Mouse (Mus musculus) liver, embryonic 11.5 days (tissue): Measurements from ENCODE around the gene Foxp2. TPM values are rescaled to one million over a fixed set of nuclear protein-coding genes. Genes with fewer than 3 reads are reported as not detected.

Experiments used
- ATAC-seq: fragments of 200-750 bp; cut with Nextera tagmentation; replicated peaks from 2 replicates; pipeline ENCODE4 v1.8.0; 2017; ENCODE audit warnings: moderate number of reproducible peaks, mild to moderate bottlenecking, moderate TSS enrichment, moderate library complexity; ENCODE audit not compliant: low FRiP score
- DNase-seq: peaks from one replicate; pipeline ENCODE4 v3.0.0-alpha.2; 2017; ENCODE audit warnings: low spot score
- H3K27ac ChIP-seq: fragments of 300-500 bp; sonication (generic); 2 replicates; pipeline ENCODE4 v1.5.1; 2014; ENCODE audit warnings: mild to moderate bottlenecking, low read depth, low read length, control low read depth
- H3K27me3 ChIP-seq: fragments of 300-500 bp; sonication (generic); replicated peaks from 2 replicates; pipeline ENCODE4 v1.6.1; 2014; ENCODE audit warnings: low read length, mixed read lengths; ENCODE audit not compliant: control insufficient read depth, insufficient read depth
- H3K36me3 ChIP-seq: fragments of 300-500 bp; sonication (generic); 2 replicates; pipeline ENCODE4 v1.6.1; 2014; ENCODE audit warnings: mild to moderate bottlenecking, low read length, moderate library complexity, mixed read lengths; ENCODE audit not compliant: control insufficient read depth, insufficient read depth
- H3K4me1 ChIP-seq: fragments of 300-500 bp; sonication (generic); replicated peaks from 2 replicates; pipeline ENCODE4 v1.6.1; 2014; ENCODE audit warnings: low read length, mixed read lengths; ENCODE audit not compliant: control insufficient read depth, insufficient read depth
- H3K4me2 ChIP-seq: fragments of 300-500 bp; sonication (generic); 2 replicates; pipeline ENCODE4 v1.6.1; 2014; ENCODE audit warnings: mild to moderate bottlenecking, control low read depth, moderate library complexity
- H3K4me3 ChIP-seq: fragments of 300-500 bp; sonication (generic); 2 replicates; pipeline ENCODE4 v1.5.1; 2014; ENCODE audit warnings: low read depth, low read length, control low read depth
- H3K9ac ChIP-seq: fragments of 300-500 bp; sonication (generic); 2 replicates; pipeline ENCODE4 v1.6.1; 2014; ENCODE audit warnings: low read depth, low read length, control low read depth
- H3K9me3 ChIP-seq: fragments of 300-500 bp; sonication (generic); 2 replicates; pipeline ENCODE4 v1.6.1; 2016; ENCODE audit warnings: low read length, inconsistent platforms, mixed read lengths; ENCODE audit not compliant: control insufficient read depth
- WGBS: fragments of 180-500 bp; shearing (Covaris S2); extraction: QIAGEN DNeasy Blood & Tissue Kit; methylation state at CpG from one replicate; pipeline ENCODE4 v1.1.7; 2014; 5-methylcytosine and 5-hydroxymethylcytosine counted together
- polyA plus RNA-seq: library from polyadenylated mRNA; unstranded; fragments of >200 nt; fragmentation: Nextera tagmentation; extraction: Ambion mirVana; gene quantifications from 2 replicates; pipeline ENCODE4 v1.2.1, GENCODE M21; 2014

Gene Foxp2
- polyA plus RNA-seq, 1 experiment from 2014 or later, result 4.9 TPM

GRCm38 (mm10) chr6:15285213-15285612 is 384.1 kb downstream of the Foxp2 start:
- no peaks in the 10 kb centered on the region for H3K27me3 ChIP-seq
- WGBS, result 66% methylated on average over 3 of the region's 3 CpGs
- H3K4me1 ChIP-seq, result no peaks in the 10 kb centered on the region
- no peak overlapping the region for H3K27ac ChIP-seq
- ATAC-seq, result no peak
- no peak overlapping the region for H3K4me2 ChIP-seq
- H3K36me3 ChIP-seq, result no peaks in the 10 kb centered on the region
- no peaks in the 10 kb centered on the region for H3K9me3 ChIP-seq
- no peak overlapping the region for H3K4me3 ChIP-seq
- no peak for DNase-seq
- H3K9ac ChIP-seq, result no peak overlapping the region

GRCm38 (mm10) chr6:15294081-15294480 is 392.9 kb downstream of the Foxp2 start:
- no peak overlapping the region for H3K9ac ChIP-seq
- H3K4me2 ChIP-seq, result no peak overlapping the region
- no peaks in the 10 kb centered on the region for H3K4me1 ChIP-seq
- no peaks in the 10 kb centered on the region for H3K9me3 ChIP-seq
- H3K36me3 ChIP-seq, result no peaks in the 10 kb centered on the region
- no peaks in the 10 kb centered on the region for H3K27me3 ChIP-seq
- ATAC-seq (no peak), DNase-seq (no peak)
- H3K4me3 ChIP-seq, result no peak overlapping the region
- WGBS, result 63% methylated on average over 5 of the region's 5 CpGs
- H3K27ac ChIP-seq, result no peak overlapping the region

GRCm38 (mm10) chr6:15299279-15299678 is 398.1 kb downstream of the Foxp2 start:
- WGBS, result 39% methylated on average over 1 of the region's 1 CpGs

GRCm38 (mm10) chr6:15310671-15311070 is 409.5 kb downstream of the Foxp2 start:
- WGBS, result 77% methylated on average over 5 of the region's 5 CpGs
- ATAC-seq (no peak), DNase-seq (no peak)
- no peak overlapping the region for H3K9ac ChIP-seq
- no peaks in the 10 kb centered on the region for H3K4me1 ChIP-seq
- H3K4me2 ChIP-seq, result no peak overlapping the region
- H3K27me3 ChIP-seq, result no peaks in the 10 kb centered on the region
- H3K27ac ChIP-seq, result no peak overlapping the region
- no peak overlapping the region for H3K4me3 ChIP-seq
- H3K36me3 ChIP-seq, result no peaks in the 10 kb centered on the region
- no peaks in the 10 kb centered on the region for H3K9me3 ChIP-seq

More at GRCm38 (mm10) chr6:15299279-15299678, 398.1 kb downstream of the Foxp2 start:
- Histone ChIP-seq H3K27ac (no peak overlapping the region), H3K9ac (no peak overlapping the region), H3K9me3 (no peaks in the 10 kb centered on the region), H3K27me3 (no peaks in the 10 kb centered on the region), H3K36me3 (no peaks in the 10 kb centered on the region), H3K4me3 (no peak overlapping the region), H3K4me2 (no peak overlapping the region), H3K4me1 (no peaks in the 10 kb centered on the region)
- no peak; the same call in 1 of the 2 replicates for ATAC-seq
- DNase-seq, result no peak

GRCm38 (mm10) chr6:15316948-15317347 is 415.8 kb downstream of the Foxp2 start:
- Histone ChIP-seq H3K27ac (no peak overlapping the region), H3K4me3 (no peak overlapping the region), H3K9ac (no peak overlapping the region), H3K36me3 (no peaks in the 10 kb centered on the region), H3K27me3 (no peaks in the 10 kb centered on the region), H3K4me2 (no peak overlapping the region), H3K9me3 (no peaks in the 10 kb centered on the region), H3K4me1 (no peaks in the 10 kb centered on the region)
- peak; percentile 74 for ATAC-seq
- 54% methylated on average over 2 of the region's 2 CpGs for WGBS
- DNase-seq, result no peak

GRCm38 (mm10) chr6:15318343-15318742 is 417.2 kb downstream of the Foxp2 start:
- Histone ChIP-seq H3K36me3 (no peaks in the 10 kb centered on the region), H3K9ac (no peak overlapping the region), H3K9me3 (no peaks in the 10 kb centered on the region), H3K4me2 (no peak overlapping the region), H3K4me1 (no peaks in the 10 kb centered on the region), H3K27ac (no peak overlapping the region), H3K27me3 (no peaks in the 10 kb centered on the region), H3K4me3 (no peak overlapping the region)
- no peak for DNase-seq
- ATAC-seq, result no peak
- 78% methylated on average over 2 of the region's 2 CpGs for WGBS

- H3K36me3 ChIP-seq, result no peaks in the 10 kb centered on the region
- no peaks in the 10 kb centered on the region for H3K9me3 ChIP-seq
- whole genome bisulfite sequencing, result 57% methylated on average over 2 of the region's 2 CpGs
- H3K9ac ChIP-seq, result no peak overlapping the region
- H3K4me3 ChIP-seq, result no peak overlapping the region
- ATAC-seq (no peak), DNase-seq (no peak)
- no peaks in the 10 kb centered on the region for H3K27me3 ChIP-seq
- H3K4me2 ChIP-seq, result no peak overlapping the region
- no peak overlapping the region; the same call in 1 of the 2 replicates for H3K27ac ChIP-seq
- no peaks in the 10 kb centered on the region for H3K4me1 ChIP-seq
Measured at GRCm38 (mm10) chr6:15321551-15321974, 420.4 kb downstream of the Foxp2 start.

- DNase-seq (no peak), ATAC-seq (no peak)
- Histone ChIP-seq H3K9me3 (no peaks in the 10 kb centered on the region), H3K27ac (no peak overlapping the region), H3K4me3 (no peak overlapping the region), H3K27me3 (no peaks in the 10 kb centered on the region), H3K36me3 (no peaks in the 10 kb centered on the region), H3K4me1 (no peaks in the 10 kb centered on the region), H3K4me2 (no peak overlapping the region), H3K9ac (no peak overlapping the region)
Measured at GRCm38 (mm10) chr6:15323099-15323498, 421.9 kb downstream of the Foxp2 start.

- Histone ChIP-seq H3K27me3 (no peaks in the 10 kb centered on the region), H3K4me3 (no peak overlapping the region), H3K27ac (no peak overlapping the region), H3K36me3 (no peaks in the 10 kb centered on the region), H3K9me3 (no peaks in the 10 kb centered on the region), H3K4me1 (no peaks in the 10 kb centered on the region), H3K9ac (no peak overlapping the region), H3K4me2 (no peak overlapping the region)
- no peak for ATAC-seq
- 89% methylated on average over 3 of the region's 3 CpGs for WGBS
- no peak for DNase-seq
Measured at GRCm38 (mm10) chr6:15347705-15348104, 446.6 kb downstream of the Foxp2 start.
